Mouse (Mus musculus): Measurements from ENCODE around the gene Phf21a.

Phf21a gene

DNA sequence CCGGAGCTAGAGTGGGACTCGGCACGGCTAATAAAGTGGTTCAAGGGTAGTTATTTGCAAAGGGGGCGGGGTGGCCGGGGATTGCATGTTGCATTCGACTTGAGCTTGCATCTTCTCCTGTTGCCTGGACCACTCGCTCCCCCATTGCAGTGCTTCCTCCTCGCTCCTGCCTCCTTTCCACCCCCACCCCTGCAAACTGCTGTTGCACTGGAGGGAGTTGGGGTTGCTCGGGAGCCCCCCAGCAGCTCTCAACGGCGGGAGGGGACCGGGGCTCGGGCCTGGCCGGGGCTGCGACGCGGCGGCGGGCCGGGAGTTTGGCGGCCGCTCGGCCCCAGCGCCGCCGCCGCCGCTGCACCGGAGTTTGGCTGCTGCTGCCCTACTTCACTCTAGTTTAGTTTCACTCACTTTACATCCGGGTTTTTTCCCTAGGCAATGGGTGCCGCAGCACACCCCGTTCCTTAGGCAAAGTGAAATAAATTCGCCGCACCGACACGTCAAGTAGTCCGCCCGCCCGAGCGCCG, 90.1 kb downstream of the Phf21a start:
- peak; percentile 86 for DNase-seq

- peak; percentile 96 for DNase-seq
These were observed 90.7 kb downstream of the Phf21a start for GRCm38 (mm10) chr2:92183613-92184076.

GRCm38 (mm10) chr2:92184077-92184921, 91.4 kb downstream of the Phf21a start:
- DNase-seq: peak; percentile 70

DNA sequence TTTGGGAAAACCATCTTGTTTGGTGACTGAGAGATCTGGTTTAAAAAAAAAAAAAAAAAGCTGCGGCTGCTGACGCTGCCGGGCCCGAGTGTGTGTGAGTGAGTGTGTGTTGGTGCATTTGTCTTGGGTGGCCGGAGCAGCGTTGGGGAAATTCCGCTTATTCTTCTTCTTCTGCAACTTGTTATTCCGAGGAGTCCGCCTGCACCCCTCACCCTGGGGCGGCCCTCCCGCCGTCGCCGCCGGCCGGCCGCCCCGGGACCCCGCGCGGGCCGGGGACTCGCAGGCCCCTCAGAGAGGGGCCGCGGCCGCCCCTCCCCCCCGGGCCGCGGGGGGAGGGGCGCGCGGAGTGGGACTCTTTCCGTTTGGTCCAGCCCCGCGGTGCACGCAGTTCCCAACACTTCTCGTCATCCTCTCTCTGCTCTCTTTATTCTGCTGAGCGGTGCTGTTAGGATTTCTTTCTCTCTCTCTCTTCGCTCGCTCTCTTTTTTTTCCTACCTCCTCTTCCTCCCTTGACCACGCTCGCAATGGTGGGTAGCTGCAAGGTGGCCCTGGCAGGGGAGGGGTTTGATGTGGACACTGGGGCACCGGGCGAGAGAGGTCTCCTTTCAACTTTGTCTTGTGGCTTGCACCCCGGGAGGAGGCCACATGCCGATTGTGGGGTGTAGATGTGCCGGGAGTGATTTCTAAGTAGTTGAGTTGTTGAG, 92.3 kb downstream of the Phf21a start:
- peak; percentile 62 for DNase-seq

GRCm38 (mm10) chr2:92185766-92186450, 93.0 kb downstream of the Phf21a start:
- no peak for DNase-seq

- DNase-seq: no peak
These were observed 94.1 kb downstream of the Phf21a start for GRCm38 (mm10) chr2:92187061-92187460.

GRCm38 (mm10) chr2:92188744-92189143, 95.8 kb downstream of the Phf21a start:
- DNase-seq: no peak

DNA sequence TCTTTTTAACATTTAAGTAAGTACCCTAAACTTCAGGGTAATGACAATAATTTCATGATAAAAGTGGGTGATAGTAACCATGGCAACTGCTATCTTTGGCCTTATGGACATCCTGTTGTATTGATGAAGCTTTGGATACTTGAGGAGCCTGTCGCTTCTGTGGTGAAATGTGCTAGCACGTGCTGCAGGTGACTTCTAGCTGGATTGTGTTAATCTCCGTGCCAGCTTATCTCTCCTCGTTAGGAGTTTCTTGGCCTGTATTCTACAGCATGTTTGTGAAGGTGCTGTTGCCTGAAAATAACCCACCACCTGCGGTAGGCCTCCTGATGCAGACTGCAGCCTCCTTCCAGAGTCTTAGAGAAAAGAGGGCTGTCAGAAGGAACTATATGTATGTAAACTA, 98.0 kb downstream of the Phf21a start:
- DNase-seq: no peak

- DNase-seq: peak; percentile 72
These were observed 99.1 kb downstream of the Phf21a start for GRCm38 (mm10) chr2:92191826-92192581.

DNA sequence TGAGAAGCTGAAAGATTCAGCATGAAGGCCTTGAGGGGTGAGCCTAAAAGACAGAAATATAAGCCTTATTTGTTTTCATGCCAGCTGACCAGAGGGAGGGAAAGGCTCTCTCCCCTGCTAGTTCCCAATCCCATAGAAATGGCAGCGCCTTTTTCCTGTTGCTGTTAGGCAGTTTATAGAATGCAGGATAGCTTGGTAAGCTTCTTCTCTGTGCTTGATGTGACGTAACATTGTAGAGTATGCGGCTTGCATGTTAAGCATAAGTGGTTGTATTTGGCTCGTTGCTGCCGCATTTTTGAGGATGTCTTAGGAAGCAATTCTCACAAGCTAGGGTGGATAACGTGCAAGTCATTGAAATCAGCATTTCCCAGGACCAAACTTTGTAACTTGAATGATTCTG, 105.2 kb downstream of the Phf21a start:
- DNase-seq: no peak

- no peak for DNase-seq
These were observed 105.8 kb downstream of the Phf21a start for GRCm38 (mm10) chr2:92198747-92199146.

GRCm38 (mm10) chr2:92199562-92200286, 106.8 kb downstream of the Phf21a start:
- no peak for DNase-seq

DNA sequence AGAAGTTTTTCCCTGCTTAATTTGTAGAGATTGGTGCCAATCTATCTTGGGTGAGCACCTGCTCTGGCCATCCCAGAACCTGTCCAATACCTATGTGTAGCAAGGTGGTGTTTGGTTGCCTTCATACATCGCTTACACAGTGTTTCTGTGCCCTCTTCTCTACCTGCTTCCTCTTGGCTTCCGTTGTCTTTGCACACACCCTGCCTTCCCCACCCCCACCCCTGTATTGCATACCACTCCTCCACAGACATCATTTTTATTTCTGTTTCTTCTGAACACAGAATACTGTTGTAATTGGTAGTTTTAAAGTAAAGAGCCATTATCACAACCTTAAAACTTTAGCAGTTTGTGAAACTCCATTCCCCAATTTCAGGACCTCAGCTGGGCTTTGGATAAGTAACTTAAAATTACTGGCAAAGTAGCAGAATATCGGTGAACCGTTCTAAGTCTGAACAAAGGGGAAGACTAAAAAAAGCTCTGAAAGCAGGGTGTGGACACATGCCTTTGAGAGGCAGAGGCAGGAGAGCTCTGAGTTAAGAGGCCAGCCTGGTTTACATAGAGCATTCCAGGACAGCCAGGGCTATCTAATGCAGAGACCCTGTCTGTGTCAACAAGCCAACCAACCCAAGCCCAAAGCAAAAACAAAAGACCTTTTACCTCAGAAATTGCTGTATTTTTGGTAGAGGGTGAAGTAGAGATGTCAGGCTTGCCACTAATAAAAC, 109.6 kb downstream of the Phf21a start:
- no peak for DNase-seq

DNA sequence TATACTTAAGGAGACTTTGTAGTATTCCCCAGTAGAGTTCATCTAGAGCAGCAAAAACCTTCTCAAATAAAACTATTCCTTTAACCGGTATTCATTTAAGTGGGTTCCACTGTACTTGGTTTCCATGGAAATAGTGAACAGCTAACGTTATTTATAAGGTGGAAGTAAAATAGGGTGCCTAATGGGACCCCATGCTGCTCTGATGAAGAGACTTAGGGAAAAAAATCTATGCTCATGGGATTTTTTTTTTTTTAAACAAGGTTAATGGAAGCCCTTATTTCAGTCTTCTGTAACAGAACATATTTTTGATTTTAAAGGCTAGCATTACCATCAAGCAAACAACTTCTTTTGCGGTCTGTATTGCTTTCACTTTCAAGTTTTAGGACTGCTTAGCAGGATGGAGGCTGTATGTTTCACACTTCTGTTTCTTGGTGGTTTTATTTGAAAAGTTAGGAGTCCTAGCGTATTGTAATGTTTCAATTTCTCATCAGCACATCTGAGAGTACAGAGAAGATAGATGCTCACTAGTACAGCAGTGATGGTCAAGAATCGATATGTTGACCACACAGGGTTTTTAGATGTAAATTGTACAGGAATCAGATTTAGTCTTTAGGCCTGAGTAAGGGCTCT, 112.2 kb downstream of the Phf21a start:
- DNase-seq: no peak

GRCm38 (mm10) chr2:92210409-92210808, 117.5 kb downstream of the Phf21a start:
- no peak for DNase-seq

DNA sequence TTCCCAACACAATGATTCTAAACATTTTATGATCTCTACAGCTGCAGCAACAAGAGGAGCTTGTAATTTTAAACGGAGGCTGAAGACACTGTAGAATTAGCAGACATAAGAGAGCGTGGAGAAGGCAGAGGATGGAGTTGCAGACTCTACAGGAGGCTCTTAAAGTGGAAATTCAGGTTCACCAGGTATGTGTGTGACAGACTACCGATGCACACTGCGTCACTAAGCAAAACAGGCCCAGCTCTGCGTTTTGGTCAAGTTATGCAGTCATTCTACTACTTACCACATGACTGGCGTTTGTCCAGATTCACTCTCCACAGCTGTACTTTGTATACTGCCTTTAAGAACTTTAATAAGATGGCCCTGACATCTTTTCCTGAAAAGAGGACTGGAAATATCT, 128.5 kb downstream of the Phf21a start:
- DNase-seq: no peak

- no peak for DNase-seq
These were observed 132.7 kb downstream of the Phf21a start for GRCm38 (mm10) chr2:92225592-92225991.

- DNase-seq: no peak
These were observed 137.1 kb downstream of the Phf21a start for GRCm38 (mm10) chr2:92229973-92230372.

GRCm38 (mm10) chr2:92231706-92232105, 138.8 kb downstream of the Phf21a start:
- DNase-seq: no peak

DNA sequence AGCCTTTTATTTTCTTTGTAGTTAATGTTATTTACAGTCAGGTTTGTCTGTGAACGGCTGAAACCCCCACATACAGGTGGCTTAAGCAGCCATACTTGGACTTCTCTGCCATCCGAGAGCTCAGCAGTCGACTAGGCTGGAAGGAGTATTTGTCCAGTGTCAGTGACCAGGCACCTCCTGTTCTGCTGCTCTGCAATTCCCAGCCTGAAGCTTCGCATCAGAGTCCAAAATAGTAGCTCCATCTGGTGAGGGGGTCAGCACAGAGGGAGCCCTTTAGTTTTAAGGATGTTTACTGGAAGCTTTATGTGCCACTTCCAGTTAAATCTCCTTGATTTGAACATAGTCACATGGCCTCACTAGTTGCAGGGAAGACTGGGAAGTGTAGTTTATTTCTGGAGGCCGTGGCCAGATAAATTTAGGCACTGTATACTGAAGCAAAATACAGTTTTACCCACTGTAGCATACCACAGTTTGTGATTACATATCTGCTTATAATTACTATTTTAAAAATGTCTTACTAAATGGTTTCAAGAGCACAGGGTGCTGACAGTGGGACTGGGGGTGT, 141.9 kb downstream of the Phf21a start:
- DNase-seq: no peak
